Mouse (Mus musculus) kidney, embryonic 14.5 days (tissue): ENCODE results near the gene Ano6. TPM values are rescaled to one million over a fixed set of nuclear protein-coding genes. Genes with fewer than 3 reads are reported as not detected.

Experiments used
- ATAC-seq: fragments of 200-750 bp; cut with Nextera tagmentation; 2 replicates; pipeline ENCODE4 v1.8.0; 2017; ENCODE audit warnings: moderate number of reproducible peaks, mild to moderate bottlenecking, moderate TSS enrichment, moderate library complexity; ENCODE audit not compliant: low FRiP score, low TSS enrichment
- H3K27ac ChIP-seq: fragments of 300-500 bp; sonication (generic); 2 replicates; pipeline ENCODE4 v1.5.1; 2014; ENCODE audit warnings: low read depth, mild to moderate bottlenecking, low read length, moderate library complexity, mixed read lengths
- H3K27me3 ChIP-seq: fragments of 300-500 bp; sonication (generic); 2 replicates; pipeline ENCODE4 v1.6.1; 2014; ENCODE audit warnings: mild to moderate bottlenecking, low read length; ENCODE audit not compliant: control insufficient read depth, insufficient read depth
- H3K36me3 ChIP-seq: fragments of 300-500 bp; sonication (generic); 2 replicates; pipeline ENCODE4 v1.6.1; 2014; ENCODE audit warnings: low read length, mixed read lengths; ENCODE audit not compliant: control insufficient read depth, insufficient read depth
- H3K4me1 ChIP-seq: fragments of 300-500 bp; sonication (generic); 2 replicates; pipeline ENCODE4 v1.6.1; 2014; ENCODE audit warnings: low read length, mixed read lengths; ENCODE audit not compliant: control insufficient read depth, insufficient read depth
- H3K4me2 ChIP-seq: fragments of 300-500 bp; sonication (generic); replicated peaks from 2 replicates; pipeline ENCODE4 v1.6.1; 2014; ENCODE audit warnings: low read depth, mild to moderate bottlenecking, low read length
- H3K4me3 ChIP-seq: fragments of 300-500 bp; sonication (generic); 2 replicates; pipeline ENCODE4 v1.5.1; 2014; ENCODE audit warnings: mild to moderate bottlenecking, low read length
- H3K9ac ChIP-seq: fragments of 300-500 bp; sonication (generic); 2 replicates; pipeline ENCODE4 v1.6.1; 2014; ENCODE audit warnings: low read depth, mild to moderate bottlenecking, low read length, moderate library complexity
- H3K9me3 ChIP-seq: fragments of 300-500 bp; sonication (generic); 2 replicates; pipeline ENCODE4 v1.6.1; 2016; ENCODE audit warnings: low read length; ENCODE audit not compliant: control insufficient read depth
- WGBS: fragments of 180-500 bp; shearing (Covaris S2); extraction: QIAGEN DNeasy Blood & Tissue Kit; methylation state at CpG from one replicate; pipeline ENCODE4 v1.1.7; 2014; 5-methylcytosine and 5-hydroxymethylcytosine counted together
- polyA plus RNA-seq: library from polyadenylated mRNA; unstranded; fragments of >200 nt; fragmentation: Nextera tagmentation; extraction: Ambion mirVana; gene quantifications from 2 replicates; pipeline ENCODE4 v1.2.1, GENCODE M21; 2014

Gene Ano6
- polyA plus RNA-seq, 1 experiment from 2014 or later: 54.3 TPM

GRCm38 (mm10) chr15:95907909-95908308, 117.3 kb downstream of the Ano6 start:
- Histone ChIP-seq H3K27ac (no peak overlapping the region), H3K4me1 (peaks cover 30% of the 10 kb centered on the region), H3K36me3 (peaks cover 4% of the 10 kb centered on the region; the same call in 1 of the 2 replicates), H3K27me3 (no peaks in the 10 kb centered on the region), H3K4me2 (no peak overlapping the region), H3K4me3 (no peak overlapping the region), H3K9ac (no peak overlapping the region), H3K9me3 (no peaks in the 10 kb centered on the region)
- ATAC-seq: no peak
- WGBS: 90% methylated on average over 1 of the region's 1 CpGs

GRCm38 (mm10) chr15:95910099-95910780, 119.6 kb downstream of the Ano6 start:
- no peak overlapping the region for H3K27ac ChIP-seq
- 55% methylated on average over 3 of the region's 3 CpGs for WGBS

GRCm38 (mm10) chr15:95914963-95915362, 124.3 kb downstream of the Ano6 start:
- H3K9me3 ChIP-seq: no peaks in the 10 kb centered on the region
- peaks cover 36% of the 10 kb centered on the region for H3K36me3 ChIP-seq
- H3K4me2 ChIP-seq: no peak overlapping the region
- H3K9ac ChIP-seq: no peak overlapping the region
- WGBS: 75% methylated on average over 3 of the region's 3 CpGs
- H3K4me3 ChIP-seq: no peak overlapping the region
- no peaks in the 10 kb centered on the region for H3K27me3 ChIP-seq
- H3K27ac ChIP-seq: no peak overlapping the region
- ATAC-seq: no peak
- H3K4me1 ChIP-seq: no peaks in the 10 kb centered on the region

More at GRCm38 (mm10) chr15:95910099-95910780, 119.6 kb downstream of the Ano6 start:
- Histone ChIP-seq H3K4me1 (peaks cover 26% of the 10 kb centered on the region), H3K4me3 (no peak overlapping the region), H3K9ac (no peak overlapping the region), H3K27me3 (no peaks in the 10 kb centered on the region), H3K9me3 (no peaks in the 10 kb centered on the region), H3K36me3 (peaks cover 16% of the 10 kb centered on the region; the same call in 1 of the 2 replicates), H3K4me2 (no peak overlapping the region)
- no peak for ATAC-seq

DNA sequence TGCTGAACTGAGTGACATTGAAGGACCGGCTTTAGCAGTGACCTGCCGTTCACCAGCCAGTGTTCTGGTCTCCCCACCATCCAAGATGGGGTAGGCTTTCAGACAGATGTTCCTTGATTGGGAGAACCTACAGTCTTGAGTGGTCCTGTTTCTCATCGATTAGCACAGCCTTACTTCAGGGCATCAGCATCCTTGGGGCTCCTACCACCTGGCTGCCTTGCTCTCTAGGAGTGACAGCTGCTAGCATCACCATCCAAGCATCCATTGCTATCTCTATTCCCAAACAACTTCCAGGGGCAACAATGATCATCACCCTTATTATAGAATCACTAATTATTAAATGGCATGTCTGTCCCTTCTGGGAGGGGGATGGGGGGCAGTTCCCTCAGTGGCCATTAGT, 124.8 kb downstream of the Ano6 start:
- H3K27ac ChIP-seq: no peak overlapping the region
- 91% methylated on average over 3 of the region's 3 CpGs for WGBS
- H3K4me1 ChIP-seq: no peaks in the 10 kb centered on the region
- no peak for ATAC-seq
- no peak overlapping the region for H3K4me2 ChIP-seq
- no peak overlapping the region for H3K9ac ChIP-seq
- no peak overlapping the region for H3K4me3 ChIP-seq
- no peaks in the 10 kb centered on the region for H3K9me3 ChIP-seq
- H3K27me3 ChIP-seq: no peaks in the 10 kb centered on the region
- H3K36me3 ChIP-seq: peaks cover 40% of the 10 kb centered on the region

DNA sequence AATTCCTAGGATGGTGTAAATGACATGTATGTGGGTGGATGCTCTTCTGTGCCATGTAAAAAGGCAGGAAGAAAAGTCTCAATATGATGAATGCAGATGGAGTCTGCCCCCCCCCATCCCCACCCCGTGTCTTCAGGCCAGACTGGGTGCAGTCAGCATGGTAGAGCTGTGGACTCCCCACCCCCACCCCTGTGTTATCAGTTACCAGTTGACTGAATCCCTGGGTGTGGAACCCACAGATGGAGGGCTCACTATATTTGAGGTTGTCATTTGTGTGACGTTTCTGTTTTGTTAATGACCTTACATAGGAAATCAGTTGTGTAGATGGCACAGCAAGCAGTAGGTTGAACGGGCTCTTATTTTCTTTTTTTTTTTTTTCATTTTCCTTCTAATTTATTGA, 126.7 kb downstream of the Ano6 start:
- H3K36me3 ChIP-seq: peaks cover 41% of the 10 kb centered on the region

DNA sequence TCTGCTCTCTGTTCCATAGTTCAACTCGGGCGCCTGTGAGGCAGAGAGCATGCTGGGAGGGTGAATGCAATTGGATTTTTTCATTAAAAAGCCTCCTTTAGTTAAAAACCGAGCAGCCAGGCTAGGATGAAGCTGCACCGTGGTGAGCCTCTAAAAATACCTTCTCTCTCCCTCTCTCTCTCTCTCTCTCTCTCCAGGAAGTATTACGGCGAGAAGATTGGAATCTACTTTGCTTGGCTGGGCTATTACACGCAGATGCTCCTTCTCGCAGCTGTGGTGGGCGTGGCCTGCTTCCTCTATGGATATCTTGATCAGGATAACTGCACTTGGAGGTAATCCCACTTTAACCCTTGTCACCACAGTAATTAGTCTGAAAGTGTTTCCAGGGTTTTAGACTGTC, 129.4 kb downstream of the Ano6 start:
- Histone ChIP-seq H3K9ac (no peak overlapping the region), H3K27ac (no peak overlapping the region), H3K4me3 (no peak overlapping the region), H3K4me1 (no peaks in the 10 kb centered on the region), H3K4me2 (no peak overlapping the region), H3K27me3 (no peaks in the 10 kb centered on the region), H3K36me3 (peaks cover 27% of the 10 kb centered on the region), H3K9me3 (no peaks in the 10 kb centered on the region)
- WGBS: 78% methylated on average over 9 of the region's 9 CpGs
- ATAC-seq: no peak

More for the DNA sequence above, 126.7 kb downstream of the Ano6 start:
- H3K4me3 ChIP-seq: no peak overlapping the region
- 86% methylated on average over 3 of the region's 3 CpGs for WGBS
- H3K4me2 ChIP-seq: no peak overlapping the region
- H3K27me3 ChIP-seq: no peaks in the 10 kb centered on the region
- no peaks in the 10 kb centered on the region for H3K9me3 ChIP-seq
- ATAC-seq: no peak
- H3K9ac ChIP-seq: no peak overlapping the region
- no peaks in the 10 kb centered on the region for H3K4me1 ChIP-seq
- no peak overlapping the region for H3K27ac ChIP-seq

- H3K4me1 ChIP-seq: no peaks in the 10 kb centered on the region
- H3K4me3 ChIP-seq: no peak overlapping the region
- H3K36me3 ChIP-seq: peaks cover 23% of the 10 kb centered on the region
- H3K4me2 ChIP-seq: no peak overlapping the region
- no peak overlapping the region for H3K9ac ChIP-seq
- H3K27ac ChIP-seq: no peak overlapping the region
- ATAC-seq: no peak
- H3K27me3 ChIP-seq: no peaks in the 10 kb centered on the region
- WGBS: 84% methylated on average over 3 of the region's 3 CpGs
- no peaks in the 10 kb centered on the region for H3K9me3 ChIP-seq
Measured at GRCm38 (mm10) chr15:95921072-95921471, 130.4 kb downstream of the Ano6 start.

- H3K9me3 ChIP-seq: no peaks in the 10 kb centered on the region
- H3K36me3 ChIP-seq: peaks cover 17% of the 10 kb centered on the region
- no peak overlapping the region for H3K4me2 ChIP-seq
- 95% methylated on average over 4 of the region's 4 CpGs for WGBS
- H3K27ac ChIP-seq: no peak overlapping the region
- ATAC-seq: no peak
- no peaks in the 10 kb centered on the region for H3K27me3 ChIP-seq
- no peaks in the 10 kb centered on the region for H3K4me1 ChIP-seq
- no peak overlapping the region for H3K4me3 ChIP-seq
- H3K9ac ChIP-seq: no peak overlapping the region
Measured at GRCm38 (mm10) chr15:95921639-95922038, 131.0 kb downstream of the Ano6 start.

DNA sequence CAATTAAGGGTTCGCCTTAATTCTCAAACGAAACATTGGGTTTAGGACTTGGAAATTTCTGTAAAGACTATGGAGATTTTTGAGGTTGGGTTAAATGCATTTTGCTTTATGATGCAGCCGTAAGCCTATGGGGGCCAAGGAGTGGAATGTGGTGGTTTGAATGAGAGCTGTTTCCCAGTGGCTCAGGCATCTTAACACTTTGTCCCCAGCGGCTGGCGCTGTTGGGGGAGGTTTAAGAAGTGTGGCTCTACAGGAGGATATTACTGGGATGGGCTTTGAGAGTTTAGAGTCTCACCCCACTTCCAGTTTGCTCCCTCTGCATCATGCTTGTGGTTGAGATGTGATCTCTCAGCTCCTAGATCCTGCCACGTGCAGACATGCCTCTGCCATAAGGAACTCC, 131.9 kb downstream of the Ano6 start:
- Histone ChIP-seq H3K36me3 (peaks cover 17% of the 10 kb centered on the region), H3K4me3 (no peak overlapping the region), H3K27ac (no peak overlapping the region), H3K9me3 (no peaks in the 10 kb centered on the region), H3K4me1 (no peaks in the 10 kb centered on the region), H3K27me3 (no peaks in the 10 kb centered on the region), H3K4me2 (no peak overlapping the region), H3K9ac (no peak overlapping the region)
- WGBS: 90% methylated on average over 6 of the region's 6 CpGs
- no peak for ATAC-seq
